Mouse (Mus musculus): Measurements from ENCODE around the gene Esp1. TPM values are rescaled to one million over a fixed set of nuclear protein-coding genes. Genes with fewer than 3 reads are reported as not detected.
"Not testable (repeated sequence)": the region's sequence is repeated elsewhere in the genome, so short reads cannot be mapped to it uniquely, and the experiment has no call there.

Gene Esp1
- total RNA-seq (2014; fragmentation: Nextera tagmentation) (not detected in 2 replicates), total RNA-seq (2017) (not detected in 2 replicates), polyA plus RNA-seq (2012) (not detected in 2 replicates)

- 0 out of 2 replicates have a peak, but pooled peaks cover 3% of the 10 kb centered on the region for H3K27me3 ChIP-seq (ENCODE audit: insufficient read depth, low read length)
- no peaks in the 10 kb centered on the region for H3K9me3 ChIP-seq (replicated peaks)
- no peaks in the 10 kb centered on the region for H3K36me3 ChIP-seq (replicated peaks)
- ATAC-seq (ENCODE audit: extremely low read depth, insufficient number of reproducible peaks, low FRiP score, poor library complexity, severe bottlenecking) = no peak
- no peak within 1 kb of the TSS for H3K4me3 ChIP-seq (ENCODE audit: low read depth, low read length)
- peaks cover 2% of the 10 kb centered on the region; the same call in 1 of the 2 replicates for H3K4me1 ChIP-seq (ENCODE audit: insufficient read depth, low read depth, low read length)
- DNase-seq (ENCODE audit: low spot score) = no peak
- TF ChIP-seq GATA1 (IDR thresholded peaks at IDR 0.05; ENCODE audit: borderline replicate concordance, low read length) = no peak
- TF ChIP-seq TAL1 (conservative IDR thresholded peaks at IDR 0.05; ENCODE audit: low read depth, low read length) = no peak
- TF ChIP-seq GATA2 (IDR thresholded peaks at IDR 0.05; ENCODE audit: borderline replicate concordance, low read depth, low read length) = no peak
- no peak for TF ChIP-seq POLR2AphosphoS5 (IDR thresholded peaks at IDR 0.05; ENCODE audit: insufficient replicate concordance, low read depth, low read length)
- no peak for TF ChIP-seq CTCF (IDR thresholded peaks at IDR 0.05; ENCODE audit: low read depth, low read length)
Measured at GRCm38 (mm10) chr17:40726820-40727219, at the start of gene Esp1. Gene Esp1, plus strand, starts transcription at chr17:40727120.

GRCm38 (mm10) chr17:40716273-40716672 lies 10.6 kb upstream of the Esp1 start:
- H3K4me1 ChIP-seq (ENCODE audit: insufficient read depth, low read depth, low read length) = no peaks in the 10 kb centered on the region
- TF ChIP-seq GATA1 (IDR thresholded peaks at IDR 0.05; ENCODE audit: borderline replicate concordance, low read length) (no peak), CTCF (IDR thresholded peaks at IDR 0.05; ENCODE audit: low read depth, low read length) (no peak), TAL1 (conservative IDR thresholded peaks at IDR 0.05; ENCODE audit: low read depth, low read length) (no peak), POLR2AphosphoS5 (IDR thresholded peaks at IDR 0.05; ENCODE audit: insufficient replicate concordance, low read depth, low read length) (no peak), GATA2 (IDR thresholded peaks at IDR 0.05; ENCODE audit: borderline replicate concordance, low read depth, low read length) (no peak)
- no peaks in the 10 kb centered on the region for H3K9me3 ChIP-seq (replicated peaks)
- no peaks in the 10 kb centered on the region for H3K27me3 ChIP-seq (ENCODE audit: insufficient read depth, low read length)
- H3K36me3 ChIP-seq (replicated peaks) = no peaks in the 10 kb centered on the region
- ATAC-seq (ENCODE audit: extremely low read depth, insufficient number of reproducible peaks, low FRiP score, poor library complexity, severe bottlenecking) (no peak), DNase-seq (ENCODE audit: low spot score) (no peak)
- no peak overlapping the region for H3K4me3 ChIP-seq (ENCODE audit: low read depth, low read length)

DNA sequence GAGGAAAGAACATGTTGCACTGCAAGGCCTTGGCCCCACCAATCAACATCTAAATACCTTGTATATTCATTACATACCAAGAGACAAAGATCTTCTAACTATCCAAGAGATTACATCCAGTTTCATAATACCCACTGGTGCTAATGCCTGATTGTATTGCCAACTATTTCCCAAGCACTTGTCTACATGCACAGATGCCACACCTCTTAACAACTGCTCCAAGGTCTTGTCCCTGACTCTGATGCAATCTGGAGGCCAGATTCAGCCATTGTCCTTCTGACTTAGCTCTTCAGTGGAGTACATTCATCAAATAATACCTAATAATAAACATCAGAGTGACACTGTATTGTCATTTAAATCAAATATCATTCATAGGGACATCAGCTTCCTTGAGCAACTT lies 9.9 kb upstream of the Esp1 start:
- not testable (repeated sequence) for ATAC-seq (ENCODE audit: extremely low read depth, insufficient number of reproducible peaks, low FRiP score, poor library complexity, severe bottlenecking); H3K9me3 ChIP-seq (replicated peaks); H3K27me3 ChIP-seq (ENCODE audit: insufficient read depth, low read length); H3K4me3 ChIP-seq (ENCODE audit: low read depth, low read length); DNase-seq (ENCODE audit: low spot score); H3K4me1 ChIP-seq (ENCODE audit: insufficient read depth, low read depth, low read length); H3K36me3 ChIP-seq (replicated peaks)

- peaks cover 3% of the 10 kb centered on the region; the same call in 1 of the 2 replicates for H3K4me1 ChIP-seq (ENCODE audit: insufficient read depth, low read depth, low read length)
- no peak for DNase-seq (ENCODE audit: low spot score)
- H3K27me3 ChIP-seq (ENCODE audit: insufficient read depth, low read length) = 0 out of 2 replicates have a peak, but pooled peaks cover 2% of the 10 kb centered on the region
- no peaks in the 10 kb centered on the region for H3K36me3 ChIP-seq (replicated peaks)
- no peak for ATAC-seq (ENCODE audit: extremely low read depth, insufficient number of reproducible peaks, low FRiP score, poor library complexity, severe bottlenecking)
- no peaks in the 10 kb centered on the region for H3K9me3 ChIP-seq (replicated peaks)
- no peak for TF ChIP-seq CTCF (IDR thresholded peaks at IDR 0.05; ENCODE audit: low read depth, low read length)
- no peak for TF ChIP-seq GATA1 (IDR thresholded peaks at IDR 0.05; ENCODE audit: borderline replicate concordance, low read length)
- TF ChIP-seq POLR2AphosphoS5 (IDR thresholded peaks at IDR 0.05; ENCODE audit: insufficient replicate concordance, low read depth, low read length) = no peak
- no peak for TF ChIP-seq TAL1 (conservative IDR thresholded peaks at IDR 0.05; ENCODE audit: low read depth, low read length)
- TF ChIP-seq GATA2 (IDR thresholded peaks at IDR 0.05; ENCODE audit: borderline replicate concordance, low read depth, low read length) = no peak
- no peak overlapping the region for H3K4me3 ChIP-seq (ENCODE audit: low read depth, low read length)
Measured at GRCm38 (mm10) chr17:40731296-40731695, 4.4 kb downstream of the Esp1 start.

DNA sequence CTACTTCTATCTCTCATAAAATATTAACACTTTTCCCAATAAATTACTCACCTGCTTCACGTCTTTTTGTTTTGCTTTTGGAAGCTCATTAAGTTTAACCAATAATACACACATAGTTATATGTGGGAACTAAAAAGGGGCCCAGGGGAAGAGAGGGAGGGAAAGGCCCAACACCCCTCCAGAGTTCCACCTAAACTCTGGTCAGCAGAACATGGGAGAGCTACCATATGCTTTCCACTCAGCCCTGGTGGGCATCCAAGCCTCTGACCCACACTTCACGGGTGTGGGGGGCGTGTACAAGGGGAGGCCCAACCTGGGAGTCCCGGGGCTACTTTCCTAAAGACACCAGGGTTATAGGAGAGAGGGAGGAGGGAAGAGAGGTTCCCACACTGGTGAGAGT lies 4.8 kb downstream of the Esp1 start:
- H3K4me3 ChIP-seq (ENCODE audit: low read depth, low read length) = no peak overlapping the region
- H3K4me1 ChIP-seq (ENCODE audit: insufficient read depth, low read depth, low read length) = peaks cover 3% of the 10 kb centered on the region; the same call in 1 of the 2 replicates
- H3K36me3 ChIP-seq (replicated peaks) = no peaks in the 10 kb centered on the region
- H3K27me3 ChIP-seq (ENCODE audit: insufficient read depth, low read length) = 0 out of 2 replicates have a peak, but pooled peaks cover 2% of the 10 kb centered on the region
- TF ChIP-seq CTCF (IDR thresholded peaks at IDR 0.05; ENCODE audit: low read depth, low read length) = no peak
- no peak for TF ChIP-seq POLR2AphosphoS5 (IDR thresholded peaks at IDR 0.05; ENCODE audit: insufficient replicate concordance, low read depth, low read length)
- no peak for TF ChIP-seq TAL1 (conservative IDR thresholded peaks at IDR 0.05; ENCODE audit: low read depth, low read length)
- TF ChIP-seq GATA2 (IDR thresholded peaks at IDR 0.05; ENCODE audit: borderline replicate concordance, low read depth, low read length) = no peak
- TF ChIP-seq GATA1 (IDR thresholded peaks at IDR 0.05; ENCODE audit: borderline replicate concordance, low read length) = no peak
- H3K9me3 ChIP-seq (replicated peaks) = no peaks in the 10 kb centered on the region
- DNase-seq (ENCODE audit: low spot score) (no peak), ATAC-seq (ENCODE audit: extremely low read depth, insufficient number of reproducible peaks, low FRiP score, poor library complexity, severe bottlenecking) (no peak)

DNA sequence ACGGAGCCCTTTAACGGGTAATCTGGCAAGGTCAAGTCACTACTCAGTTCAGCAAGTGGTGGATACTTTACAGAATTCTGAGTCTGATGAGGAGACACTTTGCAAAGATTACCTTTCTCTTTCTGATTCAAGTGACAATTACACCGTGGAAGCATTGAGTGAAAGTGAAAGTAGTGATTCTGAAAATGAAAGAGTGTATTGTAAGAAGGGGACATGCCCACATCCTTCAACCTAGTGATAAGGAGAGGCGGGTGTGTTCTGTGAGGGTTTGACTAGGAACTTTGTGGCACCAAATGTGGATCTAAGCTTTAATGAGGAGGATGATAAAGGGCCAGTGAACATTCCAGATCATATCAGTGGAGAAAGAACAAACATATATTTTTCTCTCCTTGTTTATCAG lies 36.7 kb downstream of the Esp1 start:
- DNase-seq (ENCODE audit: low spot score) (no peak), ATAC-seq (ENCODE audit: extremely low read depth, insufficient number of reproducible peaks, low FRiP score, poor library complexity, severe bottlenecking) (peak; percentile 28; the same call in 1 of the 2 replicates)
- TF ChIP-seq CTCF (IDR thresholded peaks at IDR 0.05; ENCODE audit: low read depth, low read length) = no peak
- no peak for TF ChIP-seq GATA2 (IDR thresholded peaks at IDR 0.05; ENCODE audit: borderline replicate concordance, low read depth, low read length)
- no peak for TF ChIP-seq TAL1 (conservative IDR thresholded peaks at IDR 0.05; ENCODE audit: low read depth, low read length)
- no peak for TF ChIP-seq GATA1 (IDR thresholded peaks at IDR 0.05; ENCODE audit: borderline replicate concordance, low read length)
- no peak for TF ChIP-seq POLR2AphosphoS5 (IDR thresholded peaks at IDR 0.05; ENCODE audit: insufficient replicate concordance, low read depth, low read length)
- H3K4me3 ChIP-seq (ENCODE audit: low read depth, low read length) = no peak overlapping the region
- no peaks in the 10 kb centered on the region for H3K27me3 ChIP-seq (ENCODE audit: insufficient read depth, low read length)
- H3K4me1 ChIP-seq (ENCODE audit: insufficient read depth, low read depth, low read length) = peaks cover 5% of the 10 kb centered on the region; the same call in 1 of the 2 replicates
- H3K9me3 ChIP-seq (replicated peaks) = no peaks in the 10 kb centered on the region
- H3K36me3 ChIP-seq (replicated peaks) = no peaks in the 10 kb centered on the region
